Mouse (Mus musculus): ENCODE measurements around the gene Rnf207. TPM values are rescaled to one million over a fixed set of nuclear protein-coding genes. Genes with fewer than 3 reads are reported as not detected.
A peak's percentile ranks its signal among the peaks of the same experiment; 100 is the strongest.

The Rnf207 gene
- polyA plus RNA-seq, 1 experiment from 2014 or later: 1.2 TPM

DNA sequence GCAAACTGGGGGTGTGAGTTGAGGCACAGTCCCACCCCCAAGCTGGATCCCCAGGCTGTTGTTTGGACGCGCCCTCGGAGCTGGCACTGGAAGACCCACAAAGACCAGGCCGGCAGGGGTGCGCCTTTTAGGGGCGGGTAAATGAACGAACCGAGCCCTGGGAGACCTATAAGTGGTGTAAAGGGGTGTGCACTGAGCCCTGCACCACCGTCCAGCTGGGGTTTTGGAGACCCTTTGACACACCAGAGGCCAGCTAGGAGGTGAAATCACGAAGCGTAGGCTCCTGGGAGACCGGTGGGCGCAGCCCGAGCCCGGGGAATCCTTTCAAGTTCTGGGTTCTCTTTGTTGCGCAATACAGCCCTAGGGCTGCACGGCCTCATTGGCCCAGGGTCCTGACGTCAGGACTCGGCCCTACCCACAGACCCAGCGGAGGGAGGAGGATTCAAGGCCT, 44.1 kb downstream of the Rnf207 start:
- Histone ChIP-seq H3K27me3 (ENCODE audit: insufficient read depth, low read length) (no peaks in the 10 kb centered on the region), H3K4me1 (ENCODE audit: insufficient read depth, low read length) (peaks cover 35% of the 10 kb centered on the region), H3K4me3 (ENCODE audit: low read length) (peak overlapping the region; percentile 64), H3K36me3 (ENCODE audit: insufficient read depth, low read length) (no peaks in the 10 kb centered on the region), H3K4me2 (replicated peaks; ENCODE audit: low read depth, low read length) (peak overlapping the region; percentile 97), H3K9ac (replicated peaks; ENCODE audit: low read length) (peak overlapping the region; percentile 79), H3K9me3 (ENCODE audit: low read length) (no peaks in the 10 kb centered on the region), H3K27ac (ENCODE audit: low read length) (peak overlapping the region; percentile 81)
- WGBS: 1% methylated on average over 20 of the region's 20 CpGs
- peak; percentile 41 for ATAC-seq (ENCODE audit: low FRiP score, low TSS enrichment)

DNA sequence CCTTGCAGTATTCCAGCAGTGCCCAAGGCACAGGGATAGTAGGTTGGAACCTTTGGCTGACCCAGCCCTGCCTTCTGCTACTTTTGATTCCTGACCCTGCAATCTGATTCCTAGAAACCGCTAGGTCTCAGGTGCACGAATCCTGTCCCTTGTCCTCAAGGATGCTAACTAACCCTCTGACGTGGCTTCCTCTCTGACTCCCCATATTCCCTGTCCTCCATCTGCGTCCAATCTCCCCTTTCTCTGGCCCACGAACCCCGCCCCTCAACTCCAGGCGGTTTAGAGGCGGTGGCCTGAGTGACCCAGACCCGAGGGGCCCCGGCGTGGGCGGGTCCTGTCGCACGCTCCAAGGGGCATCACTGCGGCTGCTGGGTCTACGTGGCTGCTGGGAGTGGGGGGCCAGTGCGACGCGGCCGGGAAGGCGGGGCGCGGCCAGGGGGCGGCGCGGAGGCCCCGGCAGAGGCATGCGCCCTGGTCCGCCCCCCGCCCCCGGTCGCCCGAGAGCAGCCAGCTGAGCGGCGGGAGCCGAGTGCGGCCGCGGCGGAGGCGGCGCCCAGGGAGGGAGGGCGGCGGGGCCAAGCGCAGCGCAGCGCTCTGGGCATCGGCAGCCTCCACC, 45.1 kb downstream of the Rnf207 start, which contains the start of gene Gpr153:
Gene Gpr153 (plus strand): TSS at position 612 of the 616 bp plus-strand sequence.
- under 1% methylated on average over 43 of the region's 48 CpGs for WGBS
- no peaks in the 10 kb centered on the region for H3K27me3 ChIP-seq (ENCODE audit: insufficient read depth, low read length)
- peaks cover 35% of the 10 kb centered on the region for H3K4me1 ChIP-seq (ENCODE audit: insufficient read depth, low read length)
- H3K9me3 ChIP-seq (ENCODE audit: low read length): no peaks in the 10 kb centered on the region
- ATAC-seq (ENCODE audit: low FRiP score, low TSS enrichment): peak; percentile 81
- no peaks in the 10 kb centered on the region for H3K36me3 ChIP-seq (ENCODE audit: insufficient read depth, low read length)
- peak within 1 kb of the TSS; percentile 81 for H3K27ac ChIP-seq (ENCODE audit: low read length)
- peak within 1 kb of the TSS; percentile 97 for H3K4me2 ChIP-seq (replicated peaks; ENCODE audit: low read depth, low read length)
- H3K4me3 ChIP-seq (ENCODE audit: low read length): peak within 1 kb of the TSS; percentile 64
- H3K9ac ChIP-seq (replicated peaks; ENCODE audit: low read length): peak within 1 kb of the TSS; percentile 79

DNA sequence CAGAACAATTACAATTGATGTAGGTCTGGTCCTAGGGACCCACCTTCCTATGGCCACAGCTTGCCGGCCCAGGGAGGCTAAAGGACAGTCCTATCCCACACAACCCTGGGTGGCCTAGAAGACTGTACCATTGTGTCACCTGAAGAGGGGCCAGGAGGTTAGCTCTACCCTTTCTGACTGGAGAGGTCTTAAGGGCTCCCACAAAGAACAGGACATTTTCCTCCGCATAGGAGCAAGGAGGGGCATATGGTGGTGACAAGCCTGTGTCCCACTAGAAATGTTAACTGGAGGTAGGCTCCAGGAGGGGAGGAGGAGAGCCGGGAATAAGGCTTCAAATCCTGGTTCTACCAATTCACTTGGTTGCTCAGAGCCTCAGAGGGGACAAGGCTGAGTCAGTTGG, 45.6 kb downstream of the Rnf207 start:
- no peaks in the 10 kb centered on the region for H3K27me3 ChIP-seq (ENCODE audit: insufficient read depth, low read length)
- no peak overlapping the region for H3K9ac ChIP-seq (replicated peaks; ENCODE audit: low read length)
- H3K4me2 ChIP-seq (replicated peaks; ENCODE audit: low read depth, low read length): peak overlapping the region; percentile 97; the same call in 1 of the 2 replicates
- peak overlapping the region; percentile 81 for H3K27ac ChIP-seq (ENCODE audit: low read length)
- WGBS: 25% methylated on average over 3 of the region's 3 CpGs
- H3K4me1 ChIP-seq (ENCODE audit: insufficient read depth, low read length): peaks cover 35% of the 10 kb centered on the region
- no peaks in the 10 kb centered on the region for H3K9me3 ChIP-seq (ENCODE audit: low read length)
- ATAC-seq (ENCODE audit: low FRiP score, low TSS enrichment): peak; percentile 33
- no peaks in the 10 kb centered on the region for H3K36me3 ChIP-seq (ENCODE audit: insufficient read depth, low read length)
- no peak overlapping the region for H3K4me3 ChIP-seq (ENCODE audit: low read length)

DNA sequence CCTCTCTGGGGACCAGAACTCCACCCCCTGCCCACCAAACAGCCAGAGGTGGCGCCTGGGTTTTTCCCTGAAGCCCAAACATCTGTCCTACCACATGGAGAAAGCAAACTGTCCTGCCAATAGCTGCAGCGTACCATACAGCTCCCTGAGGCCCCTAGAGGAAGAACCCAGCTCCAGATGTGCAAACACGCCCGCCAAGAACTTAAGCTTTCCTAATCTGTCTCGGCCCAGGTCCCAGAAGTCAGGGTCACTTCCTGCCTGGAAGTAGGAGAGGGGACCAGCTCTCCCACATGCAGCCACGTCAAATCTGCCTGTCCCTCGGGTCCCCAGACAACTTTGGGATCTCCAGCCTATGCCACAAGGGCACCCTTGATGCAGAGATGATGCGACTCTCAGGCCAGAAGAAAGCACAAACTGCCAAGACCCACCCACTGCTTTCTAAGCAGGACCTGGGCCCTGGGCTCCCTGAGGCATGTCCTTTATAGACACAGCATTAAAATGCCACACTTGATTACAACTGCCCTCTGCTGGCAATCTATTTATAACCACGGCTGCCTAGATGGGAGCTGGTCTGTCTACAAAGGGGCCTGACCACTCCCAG, 46.2 kb downstream of the Rnf207 start:
- Histone ChIP-seq H3K4me2 (replicated peaks; ENCODE audit: low read depth, low read length) (no peak overlapping the region), H3K27me3 (ENCODE audit: insufficient read depth, low read length) (no peaks in the 10 kb centered on the region), H3K4me3 (ENCODE audit: low read length) (no peak overlapping the region), H3K36me3 (ENCODE audit: insufficient read depth, low read length) (no peaks in the 10 kb centered on the region), H3K9ac (replicated peaks; ENCODE audit: low read length) (no peak overlapping the region), H3K4me1 (ENCODE audit: insufficient read depth, low read length) (peaks cover 37% of the 10 kb centered on the region), H3K27ac (ENCODE audit: low read length) (peak overlapping the region; percentile 81), H3K9me3 (ENCODE audit: low read length) (no peaks in the 10 kb centered on the region)
- ATAC-seq (ENCODE audit: low FRiP score, low TSS enrichment): no peak; the same call in none of the 2 replicates
- 13% methylated on average over 9 of the region's 9 CpGs for WGBS

DNA sequence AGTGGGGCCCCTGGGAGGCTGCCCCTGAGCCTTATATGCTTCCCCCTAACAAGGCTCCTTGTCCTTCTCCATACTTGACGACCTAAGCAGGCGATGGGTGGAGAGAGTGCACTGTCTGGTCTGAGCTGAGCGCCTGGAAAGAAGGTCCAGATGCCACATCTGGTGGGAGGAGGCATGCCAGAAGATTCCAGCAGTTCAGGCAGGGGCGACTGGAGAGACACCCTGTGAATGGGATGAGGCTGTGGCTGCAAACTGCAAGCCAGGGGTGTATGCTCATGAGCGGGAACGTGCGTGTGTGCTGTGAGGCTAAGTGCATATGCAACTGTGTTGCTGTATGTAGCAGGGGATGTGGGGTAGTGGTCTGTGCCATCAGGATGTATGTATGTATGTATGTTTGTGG, 46.8 kb downstream of the Rnf207 start:
- Histone ChIP-seq H3K36me3 (ENCODE audit: insufficient read depth, low read length) (no peaks in the 10 kb centered on the region), H3K4me3 (ENCODE audit: low read length) (no peak overlapping the region), H3K27me3 (ENCODE audit: insufficient read depth, low read length) (no peaks in the 10 kb centered on the region), H3K27ac (ENCODE audit: low read length) (no peak overlapping the region; the same call in 1 of the 2 replicates), H3K9me3 (ENCODE audit: low read length) (no peaks in the 10 kb centered on the region), H3K9ac (replicated peaks; ENCODE audit: low read length) (0 out of 2 replicates have a peak overlapping the region, but pooled peaks have one; percentile 23), H3K4me1 (ENCODE audit: insufficient read depth, low read length) (peaks cover 40% of the 10 kb centered on the region), H3K4me2 (replicated peaks; ENCODE audit: low read depth, low read length) (no peak overlapping the region)
- 58% methylated on average over 7 of the region's 7 CpGs for WGBS
- no peak for ATAC-seq (ENCODE audit: low FRiP score, low TSS enrichment)

DNA sequence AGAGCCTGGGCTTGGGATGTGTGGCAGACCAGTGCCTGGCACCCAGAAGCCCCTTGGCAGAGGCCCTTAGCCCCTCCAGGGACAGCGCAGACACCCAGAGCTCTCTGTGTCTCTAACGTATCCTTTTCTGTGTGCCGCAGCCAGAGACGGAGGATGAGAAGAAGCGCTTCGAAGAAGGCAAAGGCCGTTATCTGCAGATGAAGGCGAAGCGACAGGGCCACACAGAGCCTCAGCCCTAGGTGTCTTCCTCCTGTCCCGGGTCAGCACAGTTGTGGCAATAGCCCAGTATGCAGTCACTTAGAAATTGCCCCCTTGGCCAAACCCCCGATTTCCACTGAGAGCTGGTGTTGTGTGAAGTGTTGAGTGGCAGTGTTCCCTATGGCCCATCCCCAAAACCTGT, 47.5 kb downstream of the Rnf207 start:
- Histone ChIP-seq H3K27ac (ENCODE audit: low read length) (no peak overlapping the region), H3K9ac (replicated peaks; ENCODE audit: low read length) (no peak overlapping the region), H3K9me3 (ENCODE audit: low read length) (no peaks in the 10 kb centered on the region), H3K27me3 (ENCODE audit: insufficient read depth, low read length) (no peaks in the 10 kb centered on the region), H3K4me3 (ENCODE audit: low read length) (no peak overlapping the region), H3K4me1 (ENCODE audit: insufficient read depth, low read length) (peaks cover 40% of the 10 kb centered on the region), H3K4me2 (replicated peaks; ENCODE audit: low read depth, low read length) (no peak overlapping the region), H3K36me3 (ENCODE audit: insufficient read depth, low read length) (no peaks in the 10 kb centered on the region)
- WGBS: 92% methylated on average over 11 of the region's 11 CpGs
- no peak for ATAC-seq (ENCODE audit: low FRiP score, low TSS enrichment)

DNA sequence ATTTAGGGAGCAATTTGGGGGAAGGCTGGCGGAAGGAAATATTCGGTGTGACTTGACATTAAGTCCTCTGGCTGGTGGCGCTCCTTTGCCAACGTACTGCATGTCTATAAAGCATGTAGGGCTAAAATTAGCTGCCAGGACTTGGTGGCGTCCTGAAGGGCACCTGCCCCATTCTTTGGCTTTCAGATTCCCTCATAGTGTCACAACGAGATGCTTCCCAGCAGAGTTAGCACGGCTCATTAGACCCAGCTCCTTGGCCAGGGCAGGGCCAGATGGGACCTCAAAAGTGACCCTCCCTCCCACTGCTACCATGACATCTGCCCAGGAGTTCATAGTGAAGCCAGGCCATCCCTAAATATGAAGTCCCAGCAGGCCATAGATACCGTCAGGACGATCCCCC, 48.2 kb downstream of the Rnf207 start:
- no peaks in the 10 kb centered on the region for H3K36me3 ChIP-seq (ENCODE audit: insufficient read depth, low read length)
- H3K9me3 ChIP-seq (ENCODE audit: low read length): no peaks in the 10 kb centered on the region
- H3K27me3 ChIP-seq (ENCODE audit: insufficient read depth, low read length): no peaks in the 10 kb centered on the region
- no peak overlapping the region for H3K9ac ChIP-seq (replicated peaks; ENCODE audit: low read length)
- ATAC-seq (ENCODE audit: low FRiP score, low TSS enrichment): no peak
- WGBS: 64% methylated on average over 9 of the region's 9 CpGs
- no peak overlapping the region for H3K27ac ChIP-seq (ENCODE audit: low read length)
- no peak overlapping the region for H3K4me3 ChIP-seq (ENCODE audit: low read length)
- H3K4me2 ChIP-seq (replicated peaks; ENCODE audit: low read depth, low read length): no peak overlapping the region
- peaks cover 40% of the 10 kb centered on the region for H3K4me1 ChIP-seq (ENCODE audit: insufficient read depth, low read length)

DNA sequence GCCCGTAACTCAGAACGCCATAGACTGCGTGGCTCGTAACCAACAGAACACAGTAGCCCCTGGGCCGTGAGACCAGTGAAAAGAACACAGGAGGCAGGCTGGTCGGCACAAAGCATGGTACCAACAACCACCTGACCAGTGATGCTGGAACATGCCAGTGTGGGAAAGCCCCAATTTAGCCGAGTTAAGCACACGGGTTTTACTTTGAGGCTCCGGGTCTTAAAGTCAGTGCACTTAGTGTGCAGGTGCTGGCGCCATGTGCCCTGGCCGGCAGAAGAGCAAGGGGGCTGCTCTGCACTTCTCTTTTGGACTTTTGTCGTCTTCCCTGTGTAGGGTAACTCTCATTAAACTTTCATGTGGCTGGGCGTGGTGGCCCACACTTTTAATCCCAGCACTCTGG, 48.8 kb downstream of the Rnf207 start:
- H3K27me3 ChIP-seq (ENCODE audit: insufficient read depth, low read length): no peaks in the 10 kb centered on the region
- H3K4me2 ChIP-seq (replicated peaks; ENCODE audit: low read depth, low read length): no peak overlapping the region
- H3K9me3 ChIP-seq (ENCODE audit: low read length): no peaks in the 10 kb centered on the region
- H3K4me1 ChIP-seq (ENCODE audit: insufficient read depth, low read length): peaks cover 37% of the 10 kb centered on the region
- no peak for ATAC-seq (ENCODE audit: low FRiP score, low TSS enrichment)
- H3K9ac ChIP-seq (replicated peaks; ENCODE audit: low read length): no peak overlapping the region
- WGBS: 87% methylated on average over 13 of the region's 13 CpGs
- no peak overlapping the region for H3K27ac ChIP-seq (ENCODE audit: low read length)
- no peak overlapping the region for H3K4me3 ChIP-seq (ENCODE audit: low read length)
- 0 out of 2 replicates have a peak, but pooled peaks cover 5% of the 10 kb centered on the region for H3K36me3 ChIP-seq (ENCODE audit: insufficient read depth, low read length)

DNA sequence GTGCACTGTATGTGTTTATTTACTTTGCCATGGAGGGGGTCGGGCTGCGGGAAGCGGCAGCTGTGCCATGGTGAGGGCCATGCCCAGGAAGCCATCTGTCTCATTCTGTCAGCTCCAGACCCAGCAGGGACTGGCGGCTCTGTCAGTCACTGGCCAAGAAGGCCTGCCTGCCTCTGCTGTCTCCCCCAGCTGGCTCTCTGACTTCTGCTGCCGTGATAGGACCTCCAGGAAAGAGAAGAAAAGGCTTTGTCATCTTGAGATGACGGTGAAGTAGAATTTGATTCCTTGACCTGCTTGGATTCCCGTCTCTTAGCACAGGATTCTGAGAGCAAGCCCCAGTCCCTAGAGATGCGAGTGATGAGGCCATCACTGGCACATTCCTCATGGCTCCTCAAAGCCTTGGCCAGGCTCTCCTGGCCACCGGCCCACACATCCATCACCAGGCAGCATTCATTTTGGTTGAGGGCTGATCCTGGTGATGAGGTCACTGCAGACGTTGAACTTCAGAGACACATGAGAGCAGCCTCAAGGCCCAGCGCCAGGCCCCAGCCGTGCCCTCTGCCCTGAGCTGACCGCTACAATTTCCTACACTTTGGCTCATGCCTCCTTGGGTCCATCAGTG, 50.9 kb downstream of the Rnf207 start:
- Histone ChIP-seq H3K27me3 (ENCODE audit: insufficient read depth, low read length) (no peaks in the 10 kb centered on the region), H3K4me1 (ENCODE audit: insufficient read depth, low read length) (peaks cover 34% of the 10 kb centered on the region), H3K36me3 (ENCODE audit: insufficient read depth, low read length) (0 out of 2 replicates have a peak, but pooled peaks cover 5% of the 10 kb centered on the region), H3K9ac (replicated peaks; ENCODE audit: low read length) (0 out of 2 replicates have a peak overlapping the region, but pooled peaks have one; percentile 10), H3K4me3 (ENCODE audit: low read length) (no peak overlapping the region), H3K4me2 (replicated peaks; ENCODE audit: low read depth, low read length) (no peak overlapping the region), H3K27ac (ENCODE audit: low read length) (no peak overlapping the region), H3K9me3 (ENCODE audit: low read length) (no peaks in the 10 kb centered on the region)
- WGBS: 55% methylated on average over 13 of the region's 13 CpGs
- ATAC-seq (ENCODE audit: low FRiP score, low TSS enrichment): no peak
